Mouse (Mus musculus) pancreas, adult 10 weeks (tissue): ENCODE data around the gene Vmn1r224. TPM values are rescaled to one million over a fixed set of nuclear protein-coding genes. Genes with fewer than 3 reads are reported as not detected.

Source experiments
- polyA plus RNA-seq: library from polyadenylated mRNA; stranded (reverse); fragments of 350-450 nt; fragmentation: Illumina TruSeq; extraction: RNeasy Lipid Tissue Mini Kit (QIAGEN cat#74804); gene quantifications from one replicate; pipeline ENCODE4 v1.2.3, GENCODE M21; 2015; ENCODE audit warnings: low read depth, low replicate concordance; ENCODE audit not compliant: insufficient read depth

Gene Vmn1r224
- polyA plus RNA-seq = not detected

DNA sequence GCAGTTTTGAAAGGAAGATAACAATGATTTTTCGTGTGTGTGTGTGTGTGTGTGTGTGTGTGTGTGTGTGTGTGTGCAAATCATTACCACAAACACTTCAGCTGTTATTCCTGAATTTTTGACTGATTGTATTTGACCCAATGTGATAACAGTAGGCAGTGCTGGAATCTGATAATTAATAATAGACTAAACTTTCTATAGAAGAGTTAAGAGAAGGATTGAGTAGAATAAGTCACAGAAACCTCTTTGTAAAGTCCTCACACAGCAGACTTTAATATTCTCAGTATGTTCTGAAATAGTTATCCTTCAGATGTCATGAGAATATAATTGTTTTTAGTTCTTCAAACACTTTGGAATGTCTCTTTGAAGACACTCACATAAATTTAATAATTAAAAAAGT, at the start of gene Vmn1r224:
TSS of gene Vmn1r224 (plus strand) at position 301 of the 400 bp plus-strand sequence.

Other genes starting within 250 kb of the Vmn1r224 start
- gene Fpr-rs6, start 231.0 kb upstream of the Vmn1r224 start, polyA plus RNA-seq = not detected
- gene Vmn2r105, start 179.1 kb upstream of the Vmn1r224 start, polyA plus RNA-seq = not detected
- not detected for gene Vmn2r106, start 128.6 kb upstream of the Vmn1r224 start, polyA plus RNA-seq
- not detected for gene Vmn2r107, start 68.9 kb upstream of the Vmn1r224 start, polyA plus RNA-seq
- not detected for gene Vmn2r108, start 67.2 kb downstream of the Vmn1r224 start, polyA plus RNA-seq
- gene Vmn1r225, start 84.0 kb downstream of the Vmn1r224 start, polyA plus RNA-seq = not detected
- gene Vmn2r109, start 150.6 kb downstream of the Vmn1r224 start, polyA plus RNA-seq = not detected
- gene Vmn2r110, start 182.3 kb downstream of the Vmn1r224 start, polyA plus RNA-seq = not detected
- gene Fpr-rs3, start 210.7 kb downstream of the Vmn1r224 start, polyA plus RNA-seq = not detected